Mouse (Mus musculus) heart, postnatal 0 days (tissue): ENCODE measurements around the gene Ttc8. TPM values are rescaled to one million over a fixed set of nuclear protein-coding genes. Genes with fewer than 3 reads are reported as not detected.
"Not testable (repeated sequence)": the region's sequence is repeated elsewhere in the genome, so short reads cannot be mapped to it uniquely, and the experiment has no call there.

ENCODE experiments used
- ATAC-seq: fragments of 200-750 bp; cut with Nextera tagmentation; 2 replicates; pipeline ENCODE4 v1.8.0; 2017; ENCODE audit warnings: low read depth, moderate number of reproducible peaks, moderate library complexity; ENCODE audit not compliant: insufficient read depth
- DNase-seq: peaks from one replicate; pipeline ENCODE4 v3.0.0-alpha.2; 2016; ENCODE audit warnings: low spot score
- H3K27ac ChIP-seq: fragments of 300-500 bp; sonication (generic); 2 replicates; pipeline ENCODE4 v1.5.1; 2014; ENCODE audit warnings: low read depth, mild to moderate bottlenecking
- H3K27me3 ChIP-seq: fragments of 300-500 bp; sonication (generic); 2 replicates; pipeline ENCODE4 v1.6.1; 2014; ENCODE audit warnings: low read length, mixed read lengths; ENCODE audit not compliant: control insufficient read depth, insufficient read depth
- H3K36me3 ChIP-seq: fragments of 300-500 bp; sonication (generic); replicated peaks from 2 replicates; pipeline ENCODE4 v1.6.1; 2014; ENCODE audit warnings: low read length, mixed read lengths; ENCODE audit not compliant: control insufficient read depth, insufficient read depth
- H3K4me1 ChIP-seq: fragments of 300-500 bp; sonication (generic); 2 replicates; pipeline ENCODE4 v1.6.1; 2014; ENCODE audit warnings: antibody characterized with exemption; ENCODE audit not compliant: control insufficient read depth, insufficient read depth
- H3K4me2 ChIP-seq: fragments of 300-500 bp; sonication (generic); 2 replicates; pipeline ENCODE4 v1.6.1; 2014; ENCODE audit warnings: low read depth, mild to moderate bottlenecking, low read length, moderate library complexity
- H3K4me3 ChIP-seq: fragments of 300-500 bp; sonication (generic); 2 replicates; pipeline ENCODE4 v1.5.1; 2014; ENCODE audit warnings: low read depth, low read length
- H3K9ac ChIP-seq: fragments of 300-500 bp; sonication (generic); replicated peaks from 2 replicates; pipeline ENCODE4 v1.6.1; 2014; ENCODE audit warnings: low read depth, low read length, mixed read lengths
- H3K9me3 ChIP-seq: fragments of 300-500 bp; sonication (generic); replicated peaks from 2 replicates; pipeline ENCODE4 v1.6.1; 2016; ENCODE audit warnings: low read length; ENCODE audit not compliant: control insufficient read depth
- CTCF ChIP-seq: IDR thresholded peaks from 2 replicates; pipeline ENCODE4 v1.5.1; 2016; ENCODE audit warnings: antibody characterized with exemption, control low read depth, low read depth
- EP300 ChIP-seq: IDR thresholded peaks from 2 replicates; pipeline ENCODE4 v1.6.1; 2016; ENCODE audit warnings: antibody characterized with exemption, low read depth
- WGBS: fragments of 180-500 bp; shearing (Covaris S2); extraction: QIAGEN DNeasy Blood & Tissue Kit; methylation state at CpG from one replicate; pipeline ENCODE4 v1.1.7; 2014; 5-methylcytosine and 5-hydroxymethylcytosine counted together
- polyA plus RNA-seq: library from polyadenylated mRNA; unstranded; fragments of >200 nt; fragmentation: Nextera tagmentation; extraction: Ambion mirVana; gene quantifications from 2 replicates; pipeline ENCODE4 v1.2.1, GENCODE M21; 2015
- total RNA-seq: library from RNA; depleted of rRNA; stranded (reverse); fragments of >200 nt; gene quantifications from 2 replicates; pipeline ENCODE4 v1.2.3, GENCODE M21; 2014; ENCODE audit warnings: low replicate concordance

The Ttc8 gene
- total and polyA plus RNA-seq, 2 experiments from 2014 or later = 8.4 to 9.7 TPM

DNA sequence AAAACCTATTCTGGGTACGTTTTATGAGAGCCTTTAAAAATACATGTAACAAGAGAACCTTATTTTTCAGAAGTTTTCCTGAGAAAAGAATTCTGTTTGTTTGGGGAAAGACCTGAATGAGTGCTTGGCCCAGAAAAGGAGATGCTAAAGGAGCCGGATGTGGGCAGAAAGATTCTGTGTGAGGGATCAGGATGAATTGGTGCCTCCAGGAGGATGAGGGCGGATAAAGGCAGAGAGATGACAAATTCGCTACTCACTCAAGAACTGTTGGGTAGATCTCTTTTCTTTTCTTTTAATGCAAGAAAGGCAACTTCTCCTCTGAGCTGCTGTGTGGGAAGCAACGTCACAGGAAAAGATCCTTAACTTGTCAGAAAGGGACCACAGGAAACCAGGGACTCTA lies 14.9 kb upstream of the Ttc8 start:
- DNase-seq = no peak
- 65% methylated on average over 5 of the region's 5 CpGs for WGBS
- no peaks in the 10 kb centered on the region; the same call in none of the 2 replicates for H3K4me1 ChIP-seq
- H3K9me3 ChIP-seq = no peaks in the 10 kb centered on the region
- H3K27ac ChIP-seq = no peak overlapping the region
- no peak for TF ChIP-seq EP300
- no peak for TF ChIP-seq CTCF
- ATAC-seq = no peak
- no peaks in the 10 kb centered on the region for H3K27me3 ChIP-seq
- H3K4me2 ChIP-seq = no peak overlapping the region
- no peaks in the 10 kb centered on the region for H3K36me3 ChIP-seq
- H3K4me3 ChIP-seq = no peak overlapping the region
- H3K9ac ChIP-seq = no peak overlapping the region

DNA sequence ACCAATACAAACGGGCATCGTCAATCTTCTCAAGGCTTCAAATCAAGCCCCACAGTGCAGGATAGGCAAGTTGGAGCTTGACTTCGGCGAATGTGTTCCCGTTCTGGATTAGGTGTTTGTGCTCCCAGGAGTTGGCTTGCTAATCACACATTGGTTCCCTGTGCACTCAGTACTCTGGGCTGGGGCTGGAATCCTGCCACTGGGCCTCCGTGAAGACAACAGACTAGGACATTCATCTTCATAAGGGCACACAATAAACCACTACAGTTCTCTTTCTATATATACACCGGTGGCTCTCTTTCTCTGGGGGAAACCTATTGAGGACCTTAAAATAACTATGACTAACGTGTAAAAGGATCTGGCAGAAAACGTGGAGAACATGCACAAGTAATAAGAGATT lies 10.3 kb upstream of the Ttc8 start:
- Histone ChIP-seq H3K27me3 (no peaks in the 10 kb centered on the region), H3K9ac (no peak overlapping the region), H3K4me2 (peak overlapping the region; percentile 39), H3K4me1 (no peaks in the 10 kb centered on the region; the same call in none of the 2 replicates), H3K9me3 (no peaks in the 10 kb centered on the region), H3K36me3 (no peaks in the 10 kb centered on the region), H3K27ac (peak overlapping the region; percentile 80), H3K4me3 (no peak overlapping the region)
- peak; percentile 87 for ATAC-seq
- WGBS = 28% methylated on average over 9 of the region's 9 CpGs
- peak; percentile 60 for DNase-seq
- TF ChIP-seq CTCF (no peak), EP300 (no peak)

DNA sequence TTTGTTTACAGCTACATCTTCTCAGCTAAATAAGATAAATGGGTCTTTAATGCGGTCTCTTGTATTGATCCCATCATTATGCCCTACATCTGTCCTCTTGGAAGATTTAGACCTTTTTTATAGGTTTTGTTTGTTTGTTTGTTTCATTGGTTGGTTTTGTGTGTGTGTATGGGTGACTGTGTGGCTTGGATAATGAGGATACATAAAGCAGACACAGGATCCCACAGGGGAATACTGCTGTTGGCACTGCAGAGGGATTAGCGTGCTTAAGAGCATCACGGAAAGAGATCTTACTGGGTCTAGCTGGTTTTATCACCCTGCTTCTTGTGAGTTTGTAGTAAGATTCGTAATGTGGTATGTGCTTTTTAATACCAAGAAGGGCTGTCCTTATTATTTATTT lies 10.8 kb downstream of the Ttc8 start:
- H3K4me2 ChIP-seq = no peak overlapping the region
- no peak for TF ChIP-seq CTCF
- no peak for TF ChIP-seq EP300
- DNase-seq = no peak
- no peaks in the 10 kb centered on the region for H3K9me3 ChIP-seq
- H3K27me3 ChIP-seq = no peaks in the 10 kb centered on the region
- no peak for ATAC-seq
- no peak overlapping the region for H3K27ac ChIP-seq
- H3K4me3 ChIP-seq = no peak overlapping the region
- no peak overlapping the region for H3K9ac ChIP-seq
- no peaks in the 10 kb centered on the region for H3K4me1 ChIP-seq
- 92% methylated on average over 4 of the region's 4 CpGs for WGBS
- no peaks in the 10 kb centered on the region for H3K36me3 ChIP-seq

DNA sequence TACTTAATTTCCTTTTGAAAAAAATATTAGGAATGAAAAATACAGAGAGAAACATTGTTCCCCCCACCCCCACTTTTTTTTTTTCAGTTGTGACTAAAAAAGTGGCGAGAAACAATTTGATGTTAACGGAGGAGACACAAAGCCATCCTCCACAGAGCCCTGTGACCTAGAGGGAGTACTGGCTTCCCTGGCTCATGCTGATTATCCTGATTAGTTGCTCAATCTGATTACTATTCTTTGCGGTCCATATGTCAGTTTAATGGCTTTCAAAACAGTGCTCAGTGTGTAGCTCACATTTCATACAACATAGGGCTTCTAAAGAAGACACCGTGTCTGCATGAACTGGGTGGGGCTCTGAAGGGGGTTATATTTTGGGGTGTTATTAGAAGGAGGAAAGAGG lies 12.1 kb downstream of the Ttc8 start:
- TF ChIP-seq CTCF (no peak), EP300 (no peak)
- Histone ChIP-seq H3K36me3 (no peaks in the 10 kb centered on the region), H3K9ac (no peak overlapping the region), H3K4me3 (no peak overlapping the region), H3K4me1 (no peaks in the 10 kb centered on the region), H3K27me3 (no peaks in the 10 kb centered on the region), H3K4me2 (no peak overlapping the region), H3K9me3 (no peaks in the 10 kb centered on the region), H3K27ac (no peak overlapping the region)
- WGBS = 89% methylated on average over 4 of the region's 4 CpGs
- DNase-seq (no peak), ATAC-seq (no peak)

DNA sequence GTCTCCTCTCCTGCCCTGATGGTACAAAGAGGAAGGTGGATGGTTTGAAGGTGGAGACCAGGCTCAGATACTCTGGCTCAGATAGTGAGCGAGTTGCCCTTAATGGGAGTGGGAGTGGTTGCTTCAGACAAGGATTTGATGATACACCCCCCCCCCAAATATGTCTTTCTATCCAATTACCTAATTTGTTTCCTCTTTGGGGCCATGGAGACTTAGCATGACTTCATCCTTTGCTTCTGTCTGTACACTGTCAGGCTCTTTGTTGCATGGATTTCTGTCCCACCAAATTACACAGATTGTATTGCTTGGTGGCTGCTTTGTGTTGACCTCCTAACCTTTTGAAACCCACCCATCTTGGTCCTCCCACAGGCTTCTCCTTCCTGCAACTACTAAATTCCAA lies 12.5 kb downstream of the Ttc8 start:
- no peak overlapping the region for H3K4me3 ChIP-seq
- no peak overlapping the region for H3K9ac ChIP-seq
- H3K27me3 ChIP-seq = no peaks in the 10 kb centered on the region
- H3K36me3 ChIP-seq = no peaks in the 10 kb centered on the region
- no peak for DNase-seq
- no peak overlapping the region for H3K27ac ChIP-seq
- TF ChIP-seq CTCF = no peak
- TF ChIP-seq EP300 = no peak
- 89% methylated on average over 1 of the region's 1 CpGs for WGBS
- H3K4me1 ChIP-seq = no peaks in the 10 kb centered on the region
- no peaks in the 10 kb centered on the region for H3K9me3 ChIP-seq
- H3K4me2 ChIP-seq = no peak overlapping the region
- no peak for ATAC-seq

DNA sequence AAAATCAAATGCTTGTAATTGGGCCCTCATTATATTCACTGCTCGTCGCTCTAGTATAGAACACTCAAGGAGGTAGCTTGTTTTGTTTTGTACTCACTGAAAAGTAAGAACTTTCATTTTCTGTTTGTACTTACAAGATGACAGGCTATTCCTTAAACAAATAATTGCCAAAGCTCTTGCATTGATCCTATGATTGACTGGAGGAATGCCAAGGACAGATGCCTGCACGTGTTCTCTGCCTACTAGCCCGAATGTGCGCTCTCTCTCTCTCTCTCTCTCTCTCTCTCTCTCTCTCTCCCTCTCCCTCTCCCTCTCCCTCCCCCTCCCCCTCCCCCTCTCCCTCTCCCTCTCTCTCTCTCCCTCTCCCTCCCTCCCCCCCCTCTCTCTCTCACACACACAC lies 30.9 kb downstream of the Ttc8 start:
- 75% methylated on average over 5 of the region's 5 CpGs for WGBS

More for the DNA sequence above, 30.9 kb downstream of the Ttc8 start:
- H3K4me3 ChIP-seq, H3K4me2 ChIP-seq, DNase-seq, H3K36me3 ChIP-seq, H3K9me3 ChIP-seq, H3K9ac ChIP-seq, H3K4me1 ChIP-seq, ATAC-seq, H3K27me3 ChIP-seq, H3K27ac ChIP-seq: not testable (repeated sequence)
